Mouse (Mus musculus) adrenal gland, adult 2 months (tissue): Measurements from ENCODE around the gene Eloa. TPM values are rescaled to one million over a fixed set of nuclear protein-coding genes. Genes with fewer than 3 reads are reported as not detected.
"Not testable (repeated sequence)": the region's sequence is repeated elsewhere in the genome, so short reads cannot be mapped to it uniquely, and the experiment has no call there.

Source experiments
- DNase-seq: peaks from one replicate; pipeline ENCODE4 v3.0.0; 2021
- long read RNA-seq: library from polyadenylated mRNA; stranded (forward); transcript quantifications from one replicate; pipeline ENCODE4 v2.0.0, GENCODE M21; 2021
- polyA plus RNA-seq: library from polyadenylated mRNA; depleted of rRNA; stranded (reverse); fragments of >200 nt; gene quantifications from 2 replicates; pipeline ENCODE4 v1.2.3, GENCODE M21; 2012; rRNA removed
- total RNA-seq, 2 experiments: library from RNA; stranded (reverse); gene quantifications; 2 replicates each; pipeline ENCODE4 v1.2.3; 2021

The Eloa gene
- total RNA-seq (10 to 100 TPM; 40.8 to 46.8 TPM), polyA plus RNA-seq (4.2 and 4.4 TPM in 2 replicates)
- long read RNA-seq, full-length matches to known transcripts = 22 of 27 reads
- long read RNA-seq, partial matches to known transcripts = 2 of 27 reads
- long read RNA-seq, other reads (novel, unspliced or antisense) = 3 of 27 reads

GRCm38 (mm10) chr4:136021549-136022047 is at the start of gene Eloa:
Gene Eloa, minus strand, starts transcription at chr4:136021763.
- peak; percentile 100 for DNase-seq

- DNase-seq = peak; percentile 84
Measured at GRCm38 (mm10) chr4:136071178-136071714, 49.7 kb upstream of the Eloa start.

- DNase-seq = no peak
Measured at GRCm38 (mm10) chr4:136070592-136070991, 49.0 kb upstream of the Eloa start.

GRCm38 (mm10) chr4:136069954-136070353 is 48.4 kb upstream of the Eloa start:
- DNase-seq = peak; percentile 87

- DNase-seq = peak; percentile 37
Measured at GRCm38 (mm10) chr4:136069313-136069712, 47.8 kb upstream of the Eloa start.

GRCm38 (mm10) chr4:136063143-136063542 is 41.6 kb upstream of the Eloa start:
- no peak for DNase-seq

- not testable (repeated sequence) for DNase-seq
Measured at GRCm38 (mm10) chr4:136059800-136060488, 38.4 kb upstream of the Eloa start.

- no peak for DNase-seq
Measured at GRCm38 (mm10) chr4:136057916-136058315, 36.4 kb upstream of the Eloa start.

- no peak for DNase-seq
Measured at GRCm38 (mm10) chr4:136056030-136056429, 34.5 kb upstream of the Eloa start.

- no peak for DNase-seq
Measured at GRCm38 (mm10) chr4:136053843-136054242, 32.3 kb upstream of the Eloa start.

- DNase-seq = peak; percentile 95
Measured at GRCm38 (mm10) chr4:136053247-136053596, 31.7 kb upstream of the Eloa start, which contains the start of gene Rpl11. Gene Rpl11, minus strand, starts transcription at chr4:136053428.

GRCm38 (mm10) chr4:136052534-136053246 is 31.1 kb upstream of the Eloa start:
- DNase-seq = no peak

- no peak for DNase-seq
Measured at GRCm38 (mm10) chr4:136052060-136052459, 30.5 kb upstream of the Eloa start.

- DNase-seq = peak; percentile 20
Measured at GRCm38 (mm10) chr4:136050226-136050625, 28.7 kb upstream of the Eloa start.

- DNase-seq = no peak
Measured at GRCm38 (mm10) chr4:136048291-136049032, 26.9 kb upstream of the Eloa start.

GRCm38 (mm10) chr4:136047626-136048025 is 26.1 kb upstream of the Eloa start:
- no peak for DNase-seq

- no peak for DNase-seq
Measured at GRCm38 (mm10) chr4:136046888-136047287, 25.3 kb upstream of the Eloa start.

GRCm38 (mm10) chr4:136045091-136045490 is 23.5 kb upstream of the Eloa start:
- no peak for DNase-seq

- no peak for DNase-seq
Measured at GRCm38 (mm10) chr4:136043784-136044400, 22.3 kb upstream of the Eloa start.

GRCm38 (mm10) chr4:136035078-136035477 is 13.5 kb upstream of the Eloa start:
- no peak for DNase-seq

- DNase-seq = no peak
Measured at GRCm38 (mm10) chr4:136033231-136033630, 11.7 kb upstream of the Eloa start.
